11 mouse cellular contexts compared by ENCODE assay signal in the genomic region with DNA sequence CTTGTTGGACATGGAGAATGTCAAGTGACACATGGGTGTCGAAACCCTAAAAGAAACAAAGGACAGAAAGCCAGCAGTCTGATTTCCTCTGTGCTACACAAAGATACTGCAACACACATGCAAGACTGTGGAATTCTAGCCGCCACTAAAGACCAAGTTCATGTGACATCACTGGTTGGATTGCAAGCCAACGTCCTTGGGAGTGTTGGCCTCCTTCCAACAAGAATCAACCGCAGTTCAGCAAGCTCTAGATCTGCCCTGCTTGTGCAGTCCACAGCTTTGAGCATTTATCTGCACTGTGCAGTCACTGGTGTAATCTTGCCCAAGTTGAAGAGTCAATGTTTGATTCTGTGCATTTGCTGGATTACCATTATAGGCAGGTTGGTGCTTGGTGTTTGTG.
A peak's percentile ranks its signal among the peaks of the same experiment; 100 is the strongest.
DNase-seq lines count a peak whose midpoint lies in the region; ATAC-seq and TF ChIP-seq lines count a peak whose summit lies in the region.
"Had no signal": no experiment of that assay in that cellular context is flagged by ENCODE, and none has a peak within 500 bp of the region (broad histone marks: within the 10 kb centered on the region; RNA-seq: fewer than 3 reads in every experiment).

No protein-coding gene starts in this region.

- no peak for DNase-seq in heart, postnatal 36 days
- peak; percentile 90 for DNase-seq in lung, embryonic 14.5 days
- no peak for DNase-seq in lung, adult 18-20 months
- peak; percentile 83 for DNase-seq in adrenal gland, postnatal 10 days
- peak; percentile 64 for DNase-seq in limb, embryonic 14.5 days (ENCODE audit: low spot score)
- no peak for DNase-seq in right cerebral cortex, adult 18-20 months
- DNase-seq: right cerebral cortex, postnatal 4 days had no signal

- no peak for TF ChIP-seq CTCF in lung, embryonic 14.5 days (IDR thresholded peaks at IDR 0.05; ENCODE audit: low read depth)
- no peak for TF ChIP-seq CTCF in intestine, postnatal 0 days (IDR thresholded peaks at IDR 0.05; ENCODE audit: low read depth)

- intact Hi-C loops in heart, postnatal 36 days (cut with DNase I) = no loop called here

- H3K4me2 ChIP-seq in heart, embryonic 11.5 days = no peak overlapping the region
- H3K4me2 ChIP-seq in lung, embryonic 14.5 days = no peak overlapping the region
- H3K4me2 ChIP-seq in limb, embryonic 14.5 days (replicated peaks; ENCODE audit: low read depth, low read length, severe bottlenecking) = no peak overlapping the region
- no peak overlapping the region for H3K4me2 ChIP-seq in intestine, postnatal 0 days (replicated peaks; ENCODE audit: low read depth)
- H3K4me2 ChIP-seq: liver, embryonic 11.5 days had no signal

- H3K27ac ChIP-seq in heart, embryonic 11.5 days (ENCODE audit: low read depth, low read length) = no peak overlapping the region
- no peak overlapping the region for H3K27ac ChIP-seq in lung, embryonic 14.5 days (ENCODE audit: low read depth)
- no peak overlapping the region for H3K27ac ChIP-seq in limb, embryonic 14.5 days (replicated peaks; ENCODE audit: low read depth, low read length)
- H3K27ac ChIP-seq in intestine, postnatal 0 days (ENCODE audit: low read depth, low read length) = no peak overlapping the region

- no peaks in the 10 kb centered on the region for H3K36me3 ChIP-seq in heart, embryonic 11.5 days (ENCODE audit: control insufficient read depth, insufficient read depth, low read length)
- H3K36me3 ChIP-seq in lung, embryonic 14.5 days (ENCODE audit: insufficient read depth) = no peaks in the 10 kb centered on the region
- H3K36me3 ChIP-seq in limb, embryonic 14.5 days (ENCODE audit: control insufficient read depth, insufficient read depth, low read length) = no peaks in the 10 kb centered on the region
- no peaks in the 10 kb centered on the region for H3K36me3 ChIP-seq in intestine, postnatal 0 days (ENCODE audit: control insufficient read depth, insufficient read depth)

- no peak for TF ChIP-seq POLR2A in limb, embryonic 14.5 days (IDR thresholded peaks at IDR 0.05; ENCODE audit: borderline replicate concordance, extremely low read depth, insufficient read depth, insufficient read length)

- 0 out of 2 replicates have a peak, but pooled peaks have one; percentile 18 for ATAC-seq in heart, embryonic 11.5 days (replicated peaks; ENCODE audit: insufficient number of reproducible peaks, low FRiP score, low TSS enrichment)
- peak; percentile 88 for ATAC-seq in lung, embryonic 14.5 days (ENCODE audit: insufficient read depth)
- ATAC-seq in limb, embryonic 14.5 days (ENCODE audit: low FRiP score, low read depth) = no peak
- ATAC-seq in intestine, postnatal 0 days = no peak
- ATAC-seq: CD4-positive, CD25-positive, alpha-beta regulatory T cell, adult 4 months had no signal

- no peak overlapping the region for H3K9ac ChIP-seq in heart, embryonic 11.5 days (ENCODE audit: low read depth, low read length)
- no peak overlapping the region for H3K9ac ChIP-seq in lung, embryonic 14.5 days
- H3K9ac ChIP-seq in limb, embryonic 14.5 days (ENCODE audit: low read depth, low read length, severe bottlenecking) = no peak overlapping the region
- H3K9ac ChIP-seq in intestine, postnatal 0 days (ENCODE audit: low read depth, low read length) = no peak overlapping the region

- no peaks in the 10 kb centered on the region for H3K9me3 ChIP-seq in heart, embryonic 11.5 days (replicated peaks; ENCODE audit: control insufficient read depth, low read length)
- H3K9me3 ChIP-seq in lung, embryonic 14.5 days (ENCODE audit: low read depth, low read length) = no peaks in the 10 kb centered on the region
- no peaks in the 10 kb centered on the region for H3K9me3 ChIP-seq in limb, embryonic 14.5 days (ENCODE audit: control insufficient read depth, low read length)
- no peaks in the 10 kb centered on the region for H3K9me3 ChIP-seq in intestine, postnatal 0 days (ENCODE audit: control insufficient read depth)

- H3K4me3 ChIP-seq in heart, embryonic 11.5 days (ENCODE audit: low read depth, low read length) = no peak overlapping the region
- H3K4me3 ChIP-seq in lung, embryonic 14.5 days (ENCODE audit: low read depth, low read length) = no peak overlapping the region
- no peak overlapping the region for H3K4me3 ChIP-seq in limb, embryonic 14.5 days (replicated peaks; ENCODE audit: low read length)
- no peak overlapping the region for H3K4me3 ChIP-seq in intestine, postnatal 0 days (ENCODE audit: low read depth, low read length)

- no peaks in the 10 kb centered on the region for H3K4me1 ChIP-seq in heart, embryonic 11.5 days (ENCODE audit: control insufficient read depth, insufficient read depth, low read length)
- H3K4me1 ChIP-seq in lung, embryonic 14.5 days (ENCODE audit: insufficient read depth) = no peaks in the 10 kb centered on the region
- 0 out of 2 replicates have a peak, but pooled peaks cover 2% of the 10 kb centered on the region for H3K4me1 ChIP-seq in limb, embryonic 14.5 days (ENCODE audit: control insufficient read depth, insufficient read depth, low read length)
- H3K4me1 ChIP-seq in intestine, postnatal 0 days (replicated peaks; ENCODE audit: control insufficient read depth, insufficient read depth, low read length) = no peaks in the 10 kb centered on the region

- H3K27me3 ChIP-seq in heart, embryonic 11.5 days (ENCODE audit: control insufficient read depth, insufficient read depth, low read length) = no peaks in the 10 kb centered on the region
- no peaks in the 10 kb centered on the region for H3K27me3 ChIP-seq in lung, embryonic 14.5 days (ENCODE audit: insufficient read depth, low read length)
- no peaks in the 10 kb centered on the region for H3K27me3 ChIP-seq in limb, embryonic 14.5 days (ENCODE audit: control insufficient read depth, insufficient read depth, low read length)
- H3K27me3 ChIP-seq in intestine, postnatal 0 days (replicated peaks; ENCODE audit: control insufficient read depth, insufficient read depth, low read length) = no peaks in the 10 kb centered on the region

- WGBS in heart, embryonic 11.5 days (ENCODE audit: insufficient replicate concordance) = 42% methylated on average over 4 of the region's 4 CpGs
- WGBS in lung, embryonic 14.5 days = 40% methylated on average over 4 of the region's 4 CpGs
- WGBS in limb, embryonic 14.5 days = 43% methylated on average over 4 of the region's 4 CpGs
- 51% methylated on average over 4 of the region's 4 CpGs for WGBS in intestine, postnatal 0 days

Comparison
In these comparisons a context has a peak if more than half of its experiments do, and no peak if none do; other contexts are left out.
1. DNase-seq: peak in lung, embryonic 14.5 days (single experiment), adrenal gland, postnatal 10 days (single experiment) and limb, embryonic 14.5 days (single experiment); none in heart, postnatal 36 days (0 of 2), lung, adult 18-20 months (0 of 2) and right cerebral cortex, adult 18-20 months (single experiment).
2. ATAC-seq: peak in heart, embryonic 11.5 days (single experiment) and lung, embryonic 14.5 days (single experiment); none in limb, embryonic 14.5 days (single experiment) and intestine, postnatal 0 days (single experiment).